Mouse (Mus musculus): Measurements from ENCODE around the gene Sprr2j-ps.

Sprr2j-ps gene

DNA sequence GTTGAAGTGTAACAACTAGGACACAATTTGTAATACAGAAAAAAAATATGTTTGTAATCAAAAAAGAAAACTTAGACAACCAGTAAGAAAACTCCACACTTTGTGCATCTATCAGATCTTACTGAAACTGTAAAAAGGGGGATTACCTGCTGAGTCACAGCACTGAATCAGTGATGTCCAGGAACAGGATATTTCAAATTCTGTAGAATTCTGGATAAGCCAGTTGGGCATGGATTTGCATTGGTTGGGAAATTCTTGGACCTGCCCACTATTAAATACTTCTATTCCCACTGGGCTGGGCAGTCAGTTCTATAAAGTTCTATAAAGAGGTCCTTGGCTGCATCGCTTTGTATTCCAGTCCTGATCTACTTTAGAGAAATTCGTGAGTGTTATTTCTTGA, at the start of gene Sprr2j-ps:
Sprr2j-ps (plus strand) TSS at position 301 of the 400 bp plus-strand sequence.
- DNase-seq (ENCODE audit: low spot score in 2 of 2): no peak

DNA sequence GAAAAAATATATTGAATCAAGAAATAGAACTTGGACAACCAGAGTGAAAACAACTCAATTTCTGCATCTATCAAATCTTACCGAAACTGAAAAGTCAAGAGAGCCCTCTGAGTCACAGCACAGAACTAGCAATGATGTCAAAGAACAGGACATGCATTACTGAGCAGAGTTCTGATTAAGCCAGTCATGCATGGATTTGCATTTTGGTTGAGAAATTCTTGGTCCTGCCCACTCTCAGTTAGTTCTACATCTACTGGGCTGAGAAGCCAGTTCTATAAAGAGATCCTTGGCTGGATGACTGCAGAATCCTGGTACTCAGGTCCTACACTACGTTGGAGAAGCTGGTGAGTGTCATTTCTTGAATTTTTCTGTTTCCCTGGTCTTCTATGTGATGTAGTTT, 44.3 kb upstream of the Sprr2j-ps start:
- no peak for DNase-seq (ENCODE audit: low spot score in 2 of 2)

DNA sequence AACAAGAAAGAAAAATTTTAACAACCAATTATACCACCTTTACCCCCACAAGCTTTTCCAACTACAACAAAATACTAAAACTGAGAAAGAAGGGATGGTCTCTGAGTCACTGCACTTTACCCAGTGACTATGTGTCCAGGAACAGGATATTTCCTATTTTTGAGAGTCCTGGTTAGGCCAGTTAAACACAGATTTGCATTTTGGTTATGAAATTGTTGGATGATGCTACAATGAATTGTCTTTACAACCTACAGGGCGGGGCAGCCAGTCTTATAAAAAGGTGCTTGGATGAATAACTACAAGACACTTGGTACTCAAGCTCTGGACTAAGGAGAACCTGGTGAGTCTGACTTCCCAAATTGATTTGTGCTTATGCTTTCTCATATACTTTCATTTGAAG, 32.5 kb upstream of the Sprr2j-ps start, which contains the start of gene Sprr2h:
Sprr2h (plus strand) TSS at position 301 of the 400 bp plus-strand sequence.
- no peak for DNase-seq (ENCODE audit: low spot score in 2 of 2)

DNA sequence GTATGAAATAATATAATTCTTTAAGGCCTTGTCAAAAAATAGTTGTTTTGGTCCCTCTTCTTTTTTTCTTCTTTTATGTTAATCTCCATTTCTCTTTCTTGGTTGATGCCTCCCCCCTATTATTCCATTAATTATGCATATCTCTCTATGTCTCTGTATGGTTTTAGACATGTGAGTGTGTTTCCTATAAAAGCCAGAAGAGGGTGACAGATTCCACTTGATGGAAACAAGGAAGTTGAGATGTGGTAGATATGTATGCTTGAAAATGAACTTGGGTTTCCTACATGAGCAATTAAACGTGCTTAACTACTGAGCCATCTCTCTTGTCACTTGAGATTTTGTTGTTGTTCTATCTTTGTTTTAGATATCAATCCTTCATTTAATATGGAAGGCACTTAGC, 23.6 kb upstream of the Sprr2j-ps start:
- DNase-seq (ENCODE audit: low spot score in 2 of 2): no peak

DNA sequence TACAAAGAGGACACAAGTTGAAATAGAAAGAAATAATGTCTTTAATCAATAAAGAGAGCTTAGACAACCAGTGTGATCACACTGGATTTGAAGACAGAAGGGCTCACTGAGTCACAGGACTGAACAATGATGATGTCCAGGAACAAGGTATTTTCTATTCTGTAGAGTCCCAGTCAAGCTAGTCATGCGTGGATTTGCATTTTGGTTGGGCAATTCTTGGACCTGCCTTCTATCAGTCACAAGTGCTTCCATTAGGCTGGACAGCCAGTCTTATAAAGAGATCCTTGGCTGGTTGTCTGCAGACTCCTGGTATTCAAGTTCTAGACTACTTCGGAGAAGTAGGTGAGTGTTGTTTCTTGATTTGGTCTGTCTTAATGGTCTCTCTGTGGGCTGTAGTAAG, 10.2 kb upstream of the Sprr2j-ps start, which contains the start of gene Sprr2i:
Sprr2i (plus strand) TSS at position 301 of the 400 bp plus-strand sequence.
- DNase-seq (ENCODE audit: low spot score in 2 of 2): no peak

DNA sequence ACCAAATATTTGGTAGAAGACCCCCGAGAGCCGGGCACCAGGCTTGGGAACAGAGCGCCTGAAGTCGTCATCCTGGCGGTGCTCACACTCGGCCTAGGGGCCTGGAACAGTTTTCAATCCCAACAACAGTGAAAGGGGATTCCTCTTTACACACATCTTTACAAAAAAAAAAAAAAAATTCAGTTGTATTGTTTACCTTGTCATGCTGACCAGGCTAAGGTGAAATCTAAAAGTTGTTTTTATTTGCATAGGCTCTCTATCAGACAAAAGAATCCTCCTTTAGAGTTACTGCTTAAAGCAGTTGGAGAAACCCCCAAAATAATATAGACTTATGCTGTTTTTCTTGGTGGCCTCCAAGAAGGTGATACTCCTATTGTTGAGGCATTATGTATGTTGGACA, 11.4 kb downstream of the Sprr2j-ps start, which contains the start of gene Gm9774:
Gm9774 (minus strand) TSS at position 101 of the 400 bp plus-strand sequence.
- DNase-seq (ENCODE audit: low spot score in 2 of 2): no peak

- DNase-seq (ENCODE audit: low spot score in 2 of 2): no peak
Measured at GRCm38 (mm10) chr3:92432282-92432681, 14.4 kb downstream of the Sprr2j-ps start, which contains the start of gene Sprr2k. TSS of gene Sprr2k (plus strand) at chr3:92432582.

GRCm38 (mm10) chr3:92438689-92439088, 20.8 kb downstream of the Sprr2j-ps start, which contains the start of gene Sprr1b:
TSS of gene Sprr1b (minus strand) at chr3:92438789.
- no peak for DNase-seq (ENCODE audit: low spot score in 2 of 2)

- no peak for DNase-seq (ENCODE audit: low spot score in 2 of 2)
Measured at GRCm38 (mm10) chr3:92440177-92440576, 22.3 kb downstream of the Sprr2j-ps start.

DNA sequence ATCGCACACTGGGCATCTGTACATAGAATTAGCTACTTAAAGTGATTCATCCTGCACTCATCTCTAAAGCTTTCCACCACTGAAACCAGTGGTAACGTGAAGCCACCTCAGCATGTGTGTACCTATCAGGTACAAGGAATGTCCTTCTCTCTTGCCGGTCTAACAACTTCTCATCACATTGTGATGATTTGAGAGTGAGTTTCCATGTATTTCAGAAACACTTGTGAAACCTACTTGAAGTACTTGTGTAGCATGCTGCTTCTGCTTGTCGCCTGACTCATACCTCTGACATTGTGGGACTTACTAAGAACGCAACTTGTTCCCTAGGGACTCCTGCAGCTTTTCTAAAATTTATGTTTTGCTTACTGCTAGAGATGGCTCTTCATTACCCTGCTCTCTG, 37.3 kb downstream of the Sprr2j-ps start:
- DNase-seq (ENCODE audit: low spot score in 2 of 2): no peak

- DNase-seq (ENCODE audit: low spot score in 2 of 2): no peak
Measured at GRCm38 (mm10) chr3:92458620-92459019, 40.7 kb downstream of the Sprr2j-ps start, which contains the start of gene Sprr3. TSS of gene Sprr3 (minus strand) at chr3:92458720.

DNA sequence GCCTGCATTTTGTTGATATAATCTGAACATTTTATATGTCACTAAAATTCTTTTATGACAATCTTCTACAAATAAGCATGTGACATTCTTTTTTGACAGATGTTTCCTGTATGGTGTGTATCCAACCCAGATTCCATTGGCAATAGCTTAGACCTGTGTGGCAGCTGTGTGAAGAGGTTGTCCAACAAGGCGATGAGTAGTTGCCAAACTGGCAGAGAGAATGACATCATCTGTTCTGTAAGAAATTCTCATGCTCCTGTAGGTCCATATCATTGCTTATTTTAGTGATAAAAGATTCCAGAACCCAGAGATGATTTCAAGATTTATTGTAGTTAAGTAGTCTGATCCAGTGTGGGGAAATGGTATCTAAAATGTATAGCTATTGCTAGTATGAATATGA, 48.7 kb downstream of the Sprr2j-ps start:
- DNase-seq (ENCODE audit: low spot score in 2 of 2): no peak

DNA sequence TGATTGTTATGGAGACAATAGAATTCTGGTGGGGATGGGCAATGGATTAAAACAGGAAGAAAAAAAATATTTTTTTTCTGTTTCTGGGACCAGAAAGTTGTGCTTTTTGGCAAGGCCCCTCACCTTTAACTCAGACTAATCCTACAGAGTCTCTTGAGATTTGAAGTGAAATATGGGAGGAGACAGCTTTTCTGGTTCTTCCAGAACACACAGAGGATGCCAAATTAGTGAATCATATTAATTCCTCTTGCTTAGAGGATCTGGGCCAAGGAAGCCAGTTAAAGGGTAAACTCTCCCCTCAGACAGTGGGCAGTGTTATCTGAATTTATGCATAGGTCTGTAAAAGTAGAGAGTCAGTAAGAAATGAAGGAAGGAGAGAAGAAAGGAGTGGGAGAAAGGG, 49.5 kb downstream of the Sprr2j-ps start:
- DNase-seq (ENCODE audit: low spot score in 2 of 2): no peak

All from left cerebral cortex, adult 9 months (tissue).